Mouse (Mus musculus) neural tube, embryonic 14.5 days (tissue): ENCODE measurements around the gene Mllt6. TPM values are rescaled to one million over a fixed set of nuclear protein-coding genes. Genes with fewer than 3 reads are reported as not detected.

ENCODE experiments used
- ATAC-seq: fragments of 200-750 bp; cut with Nextera tagmentation; 2 replicates; pipeline ENCODE4 v1.8.0; 2017; ENCODE audit warnings: low read depth, mild to moderate bottlenecking, moderate TSS enrichment, moderate library complexity
- H3K27ac ChIP-seq: fragments of 300-500 bp; sonication (generic); 2 replicates; pipeline ENCODE4 v1.5.1; 2014; ENCODE audit warnings: low read depth, mild to moderate bottlenecking, control low read depth, low read length, moderate library complexity, mixed read lengths
- H3K27me3 ChIP-seq: fragments of 300-500 bp; sonication (generic); 2 replicates; pipeline ENCODE4 v1.6.1; 2014; ENCODE audit warnings: low read length; ENCODE audit not compliant: control insufficient read depth, insufficient read depth
- H3K36me3 ChIP-seq: fragments of 300-500 bp; sonication (generic); 2 replicates; pipeline ENCODE4 v1.6.1; 2014; ENCODE audit warnings: low read length, mixed read lengths; ENCODE audit not compliant: control insufficient read depth, insufficient read depth
- H3K4me1 ChIP-seq: fragments of 300-500 bp; sonication (generic); 2 replicates; pipeline ENCODE4 v1.6.1; 2014; ENCODE audit warnings: low read length; ENCODE audit not compliant: control insufficient read depth, insufficient read depth
- H3K4me2 ChIP-seq: fragments of 300-500 bp; sonication (generic); 2 replicates; pipeline ENCODE4 v1.6.1; 2014; ENCODE audit warnings: mild to moderate bottlenecking, low read depth, low read length, control low read depth
- H3K4me3 ChIP-seq: fragments of 300-500 bp; sonication (generic); 2 replicates; pipeline ENCODE4 v1.5.1; 2014; ENCODE audit warnings: low read depth, low read length, control low read depth, mixed read lengths
- H3K9ac ChIP-seq: fragments of 300-500 bp; sonication (generic); replicated peaks from 2 replicates; pipeline ENCODE4 v1.6.1; 2014; ENCODE audit warnings: low read depth, mild to moderate bottlenecking, control low read depth, low read length, mixed read lengths
- H3K9me3 ChIP-seq: fragments of 300-500 bp; sonication (generic); 2 replicates; pipeline ENCODE4 v1.6.1; 2016; ENCODE audit warnings: low read length; ENCODE audit not compliant: control insufficient read depth
- WGBS: fragments of 180-500 bp; shearing (Covaris S2); extraction: QIAGEN DNeasy Blood & Tissue Kit; methylation state at CpG from one replicate; pipeline ENCODE4 v1.1.7; 2014; 5-methylcytosine and 5-hydroxymethylcytosine counted together
- polyA plus RNA-seq: library from polyadenylated mRNA; unstranded; fragments of >200 nt; fragmentation: Nextera tagmentation; extraction: Ambion mirVana; gene quantifications from 2 replicates; pipeline ENCODE4 v1.2.1, GENCODE M21; 2014

Mllt6 gene
- polyA plus RNA-seq, 1 experiment from 2014 or later, result 4.7 TPM

DNA sequence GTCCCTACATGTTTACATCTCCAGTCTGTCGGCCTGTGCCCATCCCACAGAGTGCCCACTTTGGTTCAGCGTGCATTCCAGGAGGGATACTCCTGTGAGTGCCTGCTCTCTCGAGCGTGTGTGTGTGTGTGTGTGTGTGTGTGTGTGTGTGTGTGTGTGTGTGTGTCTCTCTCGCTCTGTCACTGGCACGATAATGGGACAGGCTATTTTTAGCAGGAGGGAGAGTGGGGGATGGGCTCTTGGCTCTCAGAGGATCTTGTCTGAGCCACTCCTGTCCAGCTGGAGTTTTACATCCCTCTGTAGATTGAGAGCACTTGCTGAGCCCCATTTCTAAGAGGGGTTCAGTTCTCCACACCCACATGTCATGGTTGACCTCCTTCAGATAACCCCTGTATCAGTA is 6.6 kb downstream of the Mllt6 start:
- Histone ChIP-seq H3K4me2 (no peak overlapping the region), H3K36me3 (peaks cover 54% of the 10 kb centered on the region), H3K4me1 (peaks cover 2% of the 10 kb centered on the region; the same call in 1 of the 2 replicates), H3K4me3 (no peak overlapping the region), H3K27me3 (no peaks in the 10 kb centered on the region), H3K9ac (no peak overlapping the region), H3K9me3 (no peaks in the 10 kb centered on the region), H3K27ac (no peak overlapping the region)
- 45% methylated on average over 6 of the region's 6 CpGs for WGBS
- ATAC-seq, result no peak

- 82% methylated on average over 13 of the region's 13 CpGs for WGBS
- no peak overlapping the region for H3K4me3 ChIP-seq
- no peak overlapping the region for H3K4me2 ChIP-seq
- no peak for ATAC-seq
- no peaks in the 10 kb centered on the region for H3K9me3 ChIP-seq
- no peak overlapping the region for H3K27ac ChIP-seq
- H3K4me1 ChIP-seq, result no peaks in the 10 kb centered on the region
- H3K27me3 ChIP-seq, result no peaks in the 10 kb centered on the region
- H3K36me3 ChIP-seq, result peaks cover 59% of the 10 kb centered on the region
- no peak overlapping the region for H3K9ac ChIP-seq
Observed at GRCm38 (mm10) chr11:97670234-97671176, 7.3 kb downstream of the Mllt6 start.

DNA sequence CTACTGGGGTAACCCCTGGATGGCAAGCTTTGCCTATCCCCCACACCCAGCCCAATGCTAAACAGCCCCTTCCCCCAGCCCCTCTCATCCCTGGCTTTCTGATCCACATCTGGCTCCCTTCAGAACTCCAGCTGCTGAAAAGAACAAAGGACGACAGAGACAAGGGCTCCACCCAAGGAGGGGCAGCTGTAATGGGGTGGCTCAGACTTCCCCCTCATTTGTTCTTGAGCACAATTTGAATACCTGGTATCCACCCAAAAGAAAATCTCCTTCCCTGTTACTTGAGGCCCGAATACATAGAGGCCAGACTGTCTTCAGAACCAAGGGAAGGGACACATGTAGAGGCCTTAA is 7.9 kb downstream of the Mllt6 start:
- no peak overlapping the region for H3K9ac ChIP-seq
- 44% methylated on average over 2 of the region's 2 CpGs for WGBS
- no peaks in the 10 kb centered on the region for H3K4me1 ChIP-seq
- no peaks in the 10 kb centered on the region for H3K9me3 ChIP-seq
- H3K4me3 ChIP-seq, result no peak overlapping the region
- H3K36me3 ChIP-seq, result peaks cover 61% of the 10 kb centered on the region
- H3K4me2 ChIP-seq, result no peak overlapping the region
- no peak for ATAC-seq
- no peaks in the 10 kb centered on the region for H3K27me3 ChIP-seq
- no peak overlapping the region for H3K27ac ChIP-seq

- H3K9ac ChIP-seq, result no peak overlapping the region
- 0 out of 2 replicates have a peak, but pooled peaks cover 2% of the 10 kb centered on the region for H3K4me1 ChIP-seq
- no peak overlapping the region for H3K27ac ChIP-seq
- no peak overlapping the region for H3K4me3 ChIP-seq
- WGBS, result 84% methylated on average over 11 of the region's 11 CpGs
- H3K27me3 ChIP-seq, result no peaks in the 10 kb centered on the region
- no peak overlapping the region for H3K4me2 ChIP-seq
- H3K9me3 ChIP-seq, result no peaks in the 10 kb centered on the region
- ATAC-seq, result no peak
- peaks cover 73% of the 10 kb centered on the region for H3K36me3 ChIP-seq
Observed at GRCm38 (mm10) chr11:97673148-97673547, 9.9 kb downstream of the Mllt6 start.

DNA sequence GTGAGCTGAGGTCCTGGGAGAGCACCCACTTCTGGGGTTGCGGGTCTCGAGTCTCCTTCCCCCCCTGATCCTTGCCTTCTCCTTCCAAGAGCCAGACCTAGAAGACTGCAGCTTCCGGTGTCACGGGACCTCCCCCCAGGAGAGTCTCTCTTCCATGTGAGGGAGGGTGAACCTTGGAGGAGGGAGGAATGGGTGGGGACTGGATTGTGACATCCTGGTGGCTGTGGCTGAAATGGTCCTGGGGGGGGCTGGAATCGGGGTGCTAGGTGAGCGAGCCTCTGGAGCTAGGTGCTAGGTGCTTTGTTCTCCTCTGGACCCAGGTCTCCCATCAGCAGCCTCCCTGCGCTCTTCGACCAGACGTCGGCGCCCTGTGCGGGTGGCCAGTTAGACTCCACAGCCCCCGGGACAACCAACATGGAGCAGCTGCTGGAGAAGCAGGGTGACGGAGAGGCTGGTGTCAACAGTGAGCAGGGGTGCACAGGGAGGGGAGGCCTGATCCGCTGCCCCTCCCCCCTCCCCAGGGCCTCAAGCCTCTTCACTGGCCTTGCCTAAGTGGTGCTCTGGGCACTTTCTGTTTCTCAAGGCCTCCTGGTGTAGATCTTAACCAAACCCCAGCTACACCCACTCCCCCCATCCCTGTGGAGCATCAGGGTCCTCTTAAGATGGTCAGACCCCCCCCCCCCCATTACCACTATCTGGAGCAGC is 13.0 kb downstream of the Mllt6 start:
- 80% methylated on average over 12 of the region's 15 CpGs for WGBS
- Histone ChIP-seq H3K4me1 (0 out of 2 replicates have a peak, but pooled peaks cover 2% of the 10 kb centered on the region), H3K4me3 (no peak overlapping the region), H3K9me3 (no peaks in the 10 kb centered on the region), H3K27me3 (no peaks in the 10 kb centered on the region), H3K27ac (no peak overlapping the region), H3K4me2 (no peak overlapping the region), H3K9ac (no peak overlapping the region), H3K36me3 (peaks cover 76% of the 10 kb centered on the region)
- ATAC-seq, result no peak

GRCm38 (mm10) chr11:97677381-97677780 is 14.2 kb downstream of the Mllt6 start:
- no peak overlapping the region for H3K27ac ChIP-seq
- WGBS, result 27% methylated on average over 15 of the region's 15 CpGs
- H3K27me3 ChIP-seq, result no peaks in the 10 kb centered on the region
- H3K9me3 ChIP-seq, result no peaks in the 10 kb centered on the region
- H3K4me1 ChIP-seq, result 0 out of 2 replicates have a peak, but pooled peaks cover 2% of the 10 kb centered on the region
- H3K4me2 ChIP-seq, result no peak overlapping the region
- H3K9ac ChIP-seq, result no peak overlapping the region
- no peak overlapping the region for H3K4me3 ChIP-seq
- ATAC-seq, result no peak
- H3K36me3 ChIP-seq, result peaks cover 77% of the 10 kb centered on the region

- Histone ChIP-seq H3K27me3 (no peaks in the 10 kb centered on the region), H3K9me3 (no peaks in the 10 kb centered on the region), H3K4me3 (no peak overlapping the region), H3K9ac (no peak overlapping the region), H3K27ac (no peak overlapping the region), H3K36me3 (peaks cover 72% of the 10 kb centered on the region), H3K4me1 (0 out of 2 replicates have a peak, but pooled peaks cover 2% of the 10 kb centered on the region), H3K4me2 (no peak overlapping the region)
- 56% methylated on average over 8 of the region's 8 CpGs for WGBS
- no peak for ATAC-seq
Observed at GRCm38 (mm10) chr11:97677842-97678241, 14.6 kb downstream of the Mllt6 start.

DNA sequence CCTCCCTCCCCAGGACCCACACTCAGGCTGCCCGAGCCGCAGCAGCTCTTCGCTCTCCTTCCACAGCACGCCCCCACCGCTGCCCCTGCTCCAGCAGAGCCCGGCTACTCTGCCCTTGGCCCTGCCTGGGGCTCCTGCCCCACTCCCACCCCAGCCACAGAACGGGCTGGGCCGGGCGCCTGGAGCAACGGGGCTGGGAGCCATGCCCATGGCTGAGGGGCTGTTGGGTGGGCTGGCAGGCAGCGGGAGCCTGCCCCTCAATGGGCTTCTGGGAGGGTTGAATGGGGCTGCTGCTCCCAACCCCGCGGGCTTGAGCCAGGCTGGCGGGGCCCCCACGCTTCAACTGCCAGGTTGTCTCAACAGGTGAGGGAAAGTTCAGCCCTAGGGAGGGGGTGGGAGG is 15.1 kb downstream of the Mllt6 start:
- Histone ChIP-seq H3K27me3 (no peaks in the 10 kb centered on the region), H3K4me2 (no peak overlapping the region), H3K27ac (no peak overlapping the region; the same call in 1 of the 2 replicates), H3K9ac (no peak overlapping the region), H3K36me3 (peaks cover 68% of the 10 kb centered on the region), H3K4me3 (no peak overlapping the region), H3K4me1 (0 out of 2 replicates have a peak, but pooled peaks cover 2% of the 10 kb centered on the region), H3K9me3 (no peaks in the 10 kb centered on the region)
- 80% methylated on average over 15 of the region's 15 CpGs for WGBS
- no peak for ATAC-seq

DNA sequence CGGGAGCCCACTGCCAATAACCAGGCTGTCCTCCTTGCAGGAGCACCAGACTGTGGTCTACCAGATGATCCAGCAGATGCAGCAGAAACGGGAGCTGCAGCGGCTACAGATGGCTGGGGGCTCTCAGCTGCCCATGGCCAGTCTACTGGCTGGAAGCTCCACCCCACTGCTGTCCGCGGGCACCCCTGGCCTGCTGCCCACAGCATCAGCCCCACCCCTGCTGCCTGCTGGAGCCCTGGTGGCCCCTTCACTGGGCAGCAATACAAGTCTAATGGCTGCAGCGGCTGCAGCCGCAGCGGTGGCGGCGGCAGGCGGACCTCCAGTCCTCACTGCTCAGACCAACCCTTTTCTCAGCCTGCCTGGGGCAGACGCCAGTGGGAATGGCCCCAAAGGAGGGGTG is 17.2 kb downstream of the Mllt6 start:
- peak; percentile 61; the same call in 1 of the 2 replicates for ATAC-seq
- 0 out of 2 replicates have a peak, but pooled peaks cover 2% of the 10 kb centered on the region for H3K4me1 ChIP-seq
- no peak overlapping the region for H3K27ac ChIP-seq
- no peaks in the 10 kb centered on the region for H3K9me3 ChIP-seq
- H3K27me3 ChIP-seq, result no peaks in the 10 kb centered on the region
- H3K4me2 ChIP-seq, result no peak overlapping the region
- H3K36me3 ChIP-seq, result peaks cover 48% of the 10 kb centered on the region
- H3K4me3 ChIP-seq, result no peak overlapping the region
- H3K9ac ChIP-seq, result no peak overlapping the region
- WGBS, result 65% methylated on average over 12 of the region's 12 CpGs
